Mouse (Mus musculus) liver, embryonic 15.5 days (tissue): Measurements from ENCODE around the gene Tex36. TPM values are rescaled to one million over a fixed set of nuclear protein-coding genes. Genes with fewer than 3 reads are reported as not detected.
A peak's percentile ranks its signal among the peaks of the same experiment; 100 is the strongest.

Experiments
- ATAC-seq: fragments of 200-750 bp; cut with Nextera tagmentation; 2 replicates; pipeline ENCODE4 v1.8.0; 2017; ENCODE audit warnings: moderate number of reproducible peaks, mild to moderate bottlenecking, moderate library complexity; ENCODE audit not compliant: insufficient read depth
- H3K27ac ChIP-seq: fragments of 300-500 bp; sonication (generic); replicated peaks from 2 replicates; pipeline ENCODE4 v1.5.1; 2015; ENCODE audit warnings: mild to moderate bottlenecking, inconsistent platforms
- H3K27me3 ChIP-seq: fragments of 300-500 bp; sonication (generic); 2 replicates; pipeline ENCODE4 v1.6.1; 2015; ENCODE audit warnings: mild to moderate bottlenecking, inconsistent platforms
- H3K36me3 ChIP-seq: fragments of 300-500 bp; sonication (generic); replicated peaks from 2 replicates; pipeline ENCODE4 v1.6.1; 2015; ENCODE audit warnings: moderate library complexity, mild to moderate bottlenecking, inconsistent platforms
- H3K4me1 ChIP-seq: fragments of 300-500 bp; sonication (generic); replicated peaks from 2 replicates; pipeline ENCODE4 v1.6.1; 2015; ENCODE audit warnings: inconsistent platforms
- H3K4me2 ChIP-seq: fragments of 300-500 bp; sonication (generic); 2 replicates; pipeline ENCODE4 v1.6.1; 2015; ENCODE audit warnings: moderate library complexity, mild to moderate bottlenecking, inconsistent platforms
- H3K4me3 ChIP-seq: fragments of 300-500 bp; sonication (generic); replicated peaks from 2 replicates; pipeline ENCODE4 v1.5.1; 2015; ENCODE audit warnings: mild to moderate bottlenecking, inconsistent platforms
- H3K9ac ChIP-seq: fragments of 300-500 bp; sonication (generic); 2 replicates; pipeline ENCODE4 v1.6.1; 2015; ENCODE audit warnings: moderate library complexity, mild to moderate bottlenecking, inconsistent platforms
- H3K9me3 ChIP-seq: fragments of 300-500 bp; sonication (generic); replicated peaks from 2 replicates; pipeline ENCODE4 v1.6.1; 2016; ENCODE audit warnings: inconsistent platforms
- WGBS: fragments of 180-500 bp; shearing (Covaris S2); methylation state at CpG from one replicate; pipeline ENCODE4 v1.1.7; 2015; ENCODE audit warnings: mixed read lengths; ENCODE audit not compliant: insufficient replicate concordance; 5-methylcytosine and 5-hydroxymethylcytosine counted together
- polyA plus RNA-seq: library from polyadenylated mRNA; unstranded; fragments of >200 nt; fragmentation: Nextera tagmentation; extraction: Ambion mirVana; gene quantifications from 2 replicates; pipeline ENCODE4 v1.2.1, GENCODE M21; 2015

Gene Tex36
- polyA plus RNA-seq, 1 experiment from 2014 or later: not detected

GRCm38 (mm10) chr7:133552306-133552991 is 49.5 kb downstream of the Tex36 start:
- H3K27ac ChIP-seq: 0 out of 2 replicates have a peak overlapping the region, but pooled peaks have one; percentile 19
- WGBS: 36% methylated on average over 7 of the region's 7 CpGs
- H3K4me2 ChIP-seq: peak overlapping the region; percentile 18; the same call in 1 of the 2 replicates
- H3K27me3 ChIP-seq: no peaks in the 10 kb centered on the region
- no peak overlapping the region for H3K4me3 ChIP-seq
- H3K9me3 ChIP-seq: no peaks in the 10 kb centered on the region
- no peaks in the 10 kb centered on the region for H3K36me3 ChIP-seq
- ATAC-seq: peak; percentile 91
- H3K4me1 ChIP-seq: peaks cover 25% of the 10 kb centered on the region
- H3K9ac ChIP-seq: no peak overlapping the region

- 0 out of 2 replicates have a peak, but pooled peaks have one; percentile 45 for ATAC-seq
- Histone ChIP-seq H3K4me2 (no peak overlapping the region), H3K9me3 (no peaks in the 10 kb centered on the region), H3K4me3 (no peak overlapping the region), H3K9ac (no peak overlapping the region), H3K36me3 (no peaks in the 10 kb centered on the region), H3K4me1 (peaks cover 25% of the 10 kb centered on the region), H3K27ac (no peak overlapping the region), H3K27me3 (no peaks in the 10 kb centered on the region)
- 46% methylated on average over 2 of the region's 2 CpGs for WGBS
Measured at GRCm38 (mm10) chr7:133551000-133551399, 51.0 kb downstream of the Tex36 start.

GRCm38 (mm10) chr7:133548434-133548833 is 53.5 kb downstream of the Tex36 start:
- ATAC-seq: no peak
- Histone ChIP-seq H3K27ac (no peak overlapping the region), H3K4me1 (peaks cover 25% of the 10 kb centered on the region), H3K9ac (no peak overlapping the region), H3K4me3 (no peak overlapping the region), H3K27me3 (no peaks in the 10 kb centered on the region), H3K36me3 (no peaks in the 10 kb centered on the region), H3K4me2 (no peak overlapping the region), H3K9me3 (no peaks in the 10 kb centered on the region)
- WGBS: 59% methylated on average over 4 of the region's 4 CpGs

- Histone ChIP-seq H3K36me3 (no peaks in the 10 kb centered on the region), H3K27ac (no peak overlapping the region), H3K4me3 (no peak overlapping the region), H3K9ac (no peak overlapping the region), H3K27me3 (no peaks in the 10 kb centered on the region), H3K4me2 (no peak overlapping the region), H3K9me3 (no peaks in the 10 kb centered on the region), H3K4me1 (no peaks in the 10 kb centered on the region)
- WGBS: 60% methylated on average over 3 of the region's 3 CpGs
- ATAC-seq: no peak
Measured at GRCm38 (mm10) chr7:133545631-133546030, 56.3 kb downstream of the Tex36 start.

GRCm38 (mm10) chr7:133544966-133545365 is 57.0 kb downstream of the Tex36 start:
- ATAC-seq: no peak
- Histone ChIP-seq H3K4me3 (no peak overlapping the region), H3K4me2 (no peak overlapping the region), H3K9ac (no peak overlapping the region), H3K36me3 (no peaks in the 10 kb centered on the region), H3K9me3 (no peaks in the 10 kb centered on the region), H3K4me1 (no peaks in the 10 kb centered on the region), H3K27me3 (no peaks in the 10 kb centered on the region), H3K27ac (no peak overlapping the region)
- 54% methylated on average over 2 of the region's 2 CpGs for WGBS

- WGBS: 68% methylated on average over 4 of the region's 4 CpGs
- no peak overlapping the region for H3K9ac ChIP-seq
- H3K4me3 ChIP-seq: no peak overlapping the region
- H3K27ac ChIP-seq: no peak overlapping the region
- no peaks in the 10 kb centered on the region for H3K27me3 ChIP-seq
- H3K4me2 ChIP-seq: no peak overlapping the region
- no peaks in the 10 kb centered on the region for H3K36me3 ChIP-seq
- H3K9me3 ChIP-seq: no peaks in the 10 kb centered on the region
- H3K4me1 ChIP-seq: no peaks in the 10 kb centered on the region
- ATAC-seq: no peak
Measured at GRCm38 (mm10) chr7:133543131-133543530, 58.8 kb downstream of the Tex36 start.

GRCm38 (mm10) chr7:133537366-133537765 is 64.6 kb downstream of the Tex36 start:
- Histone ChIP-seq H3K27me3 (no peaks in the 10 kb centered on the region), H3K4me3 (no peak overlapping the region), H3K36me3 (no peaks in the 10 kb centered on the region), H3K27ac (no peak overlapping the region), H3K9ac (no peak overlapping the region), H3K4me2 (no peak overlapping the region), H3K9me3 (no peaks in the 10 kb centered on the region), H3K4me1 (no peaks in the 10 kb centered on the region)
- 58% methylated on average over 4 of the region's 4 CpGs for whole genome bisulfite sequencing
- ATAC-seq: no peak

Other genes with a start within 250 kb of the Tex36 start
- 8.3 and 11.4 TPM in 2 replicates for gene Edrf1, start 35.4 kb upstream of the Tex36 start, polyA plus RNA-seq
- gene Mmp21, start 77.9 kb upstream of the Tex36 start, polyA plus RNA-seq: not detected in 2 replicates
- 72.0 and 74.4 TPM in 2 replicates for gene Bccip, start 107.2 kb upstream of the Tex36 start, polyA plus RNA-seq
- 175 and 179 TPM in 2 replicates for gene Uros, start 107.9 kb upstream of the Tex36 start, polyA plus RNA-seq
- not detected in 2 replicates for gene Fank1, start 174.7 kb upstream of the Tex36 start, polyA plus RNA-seq
- gene Dhx32, start 180.6 kb upstream of the Tex36 start, polyA plus RNA-seq: 10.7 and 11.2 TPM in 2 replicates